Mouse (Mus musculus): ENCODE data around the gene Kxd1.

The Kxd1 gene

GRCm38 (mm10) chr8:70492664-70493640, 34.8 kb downstream of the Kxd1 start, which contains the start of gene Crlf1:
TSS of gene Crlf1 (plus strand) at chr8:70493158.
- DNase-seq, result no peak

- no peak for DNase-seq
Measured at GRCm38 (mm10) chr8:70490880-70491495, 36.8 kb downstream of the Kxd1 start.

- DNase-seq, result no peak
Measured at GRCm38 (mm10) chr8:70490061-70490879, 37.5 kb downstream of the Kxd1 start.

GRCm38 (mm10) chr8:70489576-70489975, 38.2 kb downstream of the Kxd1 start:
- no peak for DNase-seq

- DNase-seq, result no peak
Measured at GRCm38 (mm10) chr8:70488931-70489470, 38.8 kb downstream of the Kxd1 start.

- DNase-seq, result no peak
Measured at GRCm38 (mm10) chr8:70487993-70488796, 39.6 kb downstream of the Kxd1 start.

GRCm38 (mm10) chr8:70486941-70487520, 40.7 kb downstream of the Kxd1 start, which contains the start of gene Tmem59l:
TSS of gene Tmem59l (minus strand) at chr8:70487358.
- peak; percentile 72 for DNase-seq

GRCm38 (mm10) chr8:70486191-70486681, 41.5 kb downstream of the Kxd1 start:
- DNase-seq, result no peak

- no peak for DNase-seq
Measured at GRCm38 (mm10) chr8:70482943-70483342, 44.8 kb downstream of the Kxd1 start.

- DNase-seq, result peak; percentile 87
Measured at GRCm38 (mm10) chr8:70481908-70482307, 45.8 kb downstream of the Kxd1 start.

GRCm38 (mm10) chr8:70477269-70477982, 50.3 kb downstream of the Kxd1 start:
- DNase-seq, result no peak

GRCm38 (mm10) chr8:70476333-70477268, 51.2 kb downstream of the Kxd1 start, which contains the start of gene Klhl26:
TSS of gene Klhl26 (minus strand) at chr8:70476968.
- peak; percentile 93 for DNase-seq

GRCm38 (mm10) chr8:70471856-70472255, 55.9 kb downstream of the Kxd1 start:
- no peak for DNase-seq

- DNase-seq, result no peak
Measured at GRCm38 (mm10) chr8:70469938-70470337, 57.8 kb downstream of the Kxd1 start.

GRCm38 (mm10) chr8:70469295-70469916, 58.4 kb downstream of the Kxd1 start:
- no peak for DNase-seq

GRCm38 (mm10) chr8:70468733-70469132, 59.0 kb downstream of the Kxd1 start:
- no peak for DNase-seq

- no peak for DNase-seq
Measured at GRCm38 (mm10) chr8:70467907-70468306, 59.8 kb downstream of the Kxd1 start.

GRCm38 (mm10) chr8:70467229-70467725, 60.5 kb downstream of the Kxd1 start:
- DNase-seq, result no peak

- DNase-seq, result no peak
Measured at GRCm38 (mm10) chr8:70466771-70467170, 61.0 kb downstream of the Kxd1 start.

Measured in right cerebral cortex, adult 18-20 months (tissue).